Mouse (Mus musculus) adrenal gland, postnatal 14 days (tissue): ENCODE results near the gene Golga7b. TPM values are rescaled to one million over a fixed set of nuclear protein-coding genes. Genes with fewer than 3 reads are reported as not detected.

ENCODE experiments used
- DNase-seq: peaks from one replicate; pipeline ENCODE4 v3.0.0; 2021; ENCODE audit warnings: mixed read lengths
- long read RNA-seq, 2 experiments: library from polyadenylated mRNA; stranded (forward); transcript quantifications; one replicate each; pipeline ENCODE4 v2.0.0; 2021
- total RNA-seq: library from RNA; stranded (reverse); gene quantifications from 2 replicates; pipeline ENCODE4 v1.2.3, GENCODE M21; 2021

Golga7b gene
- total RNA-seq, result 0.78 and 1.9 TPM in 2 replicates
- long read RNA-seq, experiment 1, result 0 reads
- long read RNA-seq, experiment 2, partial matches to known transcripts, result 0 of 1 reads
- long read RNA-seq, experiment 2, other reads (novel, unspliced or antisense), result 0 of 1 reads

DNA sequence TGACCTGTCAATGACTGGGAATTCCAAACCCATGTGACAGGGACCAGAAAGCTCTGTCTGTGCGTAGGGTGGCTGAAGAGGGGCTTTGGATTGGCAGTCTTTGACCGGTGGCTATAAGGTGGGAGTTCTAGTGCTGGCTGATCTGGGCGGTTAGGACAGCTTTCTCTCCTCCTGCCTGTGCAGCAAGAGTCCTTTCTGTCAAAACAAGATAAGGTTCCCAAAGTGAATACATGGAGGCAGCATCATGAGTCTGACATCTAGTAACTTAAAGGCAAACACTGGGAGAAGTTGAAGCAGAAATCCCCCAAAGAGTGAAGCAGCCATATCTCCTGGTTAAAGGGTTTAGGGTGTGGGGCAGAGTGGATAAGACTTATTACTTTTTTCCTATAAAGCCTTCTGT is at the start of gene Golga7b:
TSS of gene Golga7b (plus strand) at position 56 of the 400 bp plus-strand sequence.
- no peak for DNase-seq

DNA sequence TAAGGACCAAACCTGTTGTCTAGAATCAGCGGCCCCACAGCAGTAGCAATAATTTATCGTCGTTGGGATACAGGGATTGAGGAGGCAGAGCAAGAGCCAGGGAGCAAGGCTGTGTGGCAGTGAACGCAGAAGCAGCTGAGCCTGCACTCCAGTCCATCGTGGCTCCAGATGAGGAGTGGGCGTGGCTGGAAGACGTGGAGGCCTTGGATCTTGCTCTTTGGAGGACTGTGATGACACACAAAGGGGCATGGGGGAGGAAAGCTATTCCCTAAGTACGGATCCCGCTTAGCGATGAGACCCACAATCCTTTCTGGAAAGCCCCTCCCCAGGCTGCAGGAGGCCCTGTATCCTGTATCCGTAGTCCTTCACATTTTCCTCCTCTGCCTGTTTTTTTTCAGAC is 49.3 kb upstream of the Golga7b start:
- DNase-seq, result peak; percentile 54

DNA sequence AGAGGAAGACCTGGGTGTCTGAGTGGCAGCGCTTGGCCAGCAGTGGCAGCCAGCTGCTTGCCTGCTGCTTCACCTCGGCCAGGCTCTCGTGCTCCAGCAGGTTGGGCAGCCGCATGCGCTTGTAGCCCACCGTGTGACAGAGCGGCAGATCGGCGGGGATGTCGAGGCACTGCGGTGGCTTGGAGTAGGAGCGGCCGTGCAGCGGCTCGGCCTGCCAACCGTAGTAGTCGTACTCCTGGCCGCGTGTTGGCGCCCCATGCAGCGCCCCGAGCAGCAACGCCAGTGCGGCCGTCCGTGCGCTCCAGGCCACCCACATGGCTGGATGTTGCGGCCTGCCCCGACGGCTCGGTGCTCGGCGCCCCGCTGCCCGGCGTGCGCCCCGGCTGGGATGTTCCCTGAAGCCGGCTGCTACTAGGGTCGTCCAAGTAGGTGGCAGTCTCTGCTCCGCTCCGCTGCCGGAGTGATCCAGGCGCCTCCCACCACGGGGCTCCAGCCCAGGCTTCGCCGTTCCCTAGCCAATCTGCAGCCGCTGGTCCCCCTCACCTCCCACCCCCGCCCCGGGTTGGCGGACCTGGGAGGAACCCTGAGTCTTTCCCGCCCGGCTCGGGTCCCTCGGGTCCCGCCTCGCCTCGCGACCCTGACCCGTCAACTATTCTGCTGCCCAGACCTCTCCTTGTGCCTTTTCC is 45.5 kb upstream of the Golga7b start, which contains the start of gene Sfrp5:
TSS of gene Sfrp5 (minus strand) at position 557 of the 686 bp plus-strand sequence.
- no peak for DNase-seq

DNA sequence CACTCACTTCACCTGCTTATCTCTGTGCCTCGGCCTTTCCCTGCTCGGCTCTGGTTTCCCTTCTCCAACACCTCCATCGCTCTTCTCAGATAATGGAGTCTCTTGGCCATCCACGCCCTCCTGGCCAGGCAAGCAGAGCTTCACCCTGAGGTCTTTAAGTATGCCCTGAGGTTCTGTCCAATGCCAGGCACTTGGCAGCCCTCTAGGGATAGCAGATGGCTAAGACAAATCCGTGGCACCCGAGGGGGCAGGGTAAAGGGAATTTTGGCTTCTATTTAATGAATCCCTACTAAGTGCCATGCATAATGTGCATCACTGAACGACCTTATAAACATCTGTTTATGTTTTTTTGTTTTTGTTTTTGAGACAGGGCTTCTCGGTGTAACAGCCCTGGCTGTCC is 44.9 kb upstream of the Golga7b start:
- DNase-seq, result no peak

DNA sequence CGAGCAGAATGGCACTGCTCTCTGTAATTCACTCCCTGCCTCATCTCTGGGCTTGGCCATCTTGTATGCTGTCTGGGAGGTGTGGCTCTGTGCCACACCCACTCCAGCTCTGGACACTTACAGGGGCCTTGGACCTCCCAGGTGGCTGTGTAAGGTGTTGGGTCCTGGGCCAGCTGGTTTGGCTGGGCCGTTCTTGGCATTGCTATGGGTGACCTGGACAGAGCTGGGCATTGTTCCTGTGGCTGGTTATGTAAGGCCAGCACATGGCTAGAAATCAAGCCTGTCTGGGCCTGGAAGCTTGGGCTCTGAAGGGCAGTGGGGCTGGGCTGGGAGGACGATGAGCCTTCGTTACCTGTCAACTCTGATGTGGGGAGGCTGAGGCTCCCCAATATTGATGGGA is 43.1 kb upstream of the Golga7b start:
- no peak for DNase-seq

DNA sequence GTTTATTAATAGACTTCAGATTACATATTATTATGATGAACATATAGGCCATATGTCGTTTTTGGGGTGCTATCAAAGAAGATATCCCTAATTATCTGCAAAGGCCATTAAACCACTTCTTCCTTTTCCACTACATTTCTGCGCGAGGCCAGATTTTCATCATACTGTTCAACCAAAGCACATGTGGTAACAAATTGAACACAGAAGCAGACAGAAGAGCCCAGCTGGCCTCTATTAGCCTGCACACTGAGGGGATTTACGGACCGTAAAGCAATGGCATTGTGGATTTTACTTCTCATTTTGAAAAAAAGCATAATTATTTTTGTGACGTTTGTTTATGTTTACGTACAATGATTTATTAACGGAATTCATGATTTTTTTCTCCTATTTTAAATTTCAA is 42.2 kb upstream of the Golga7b start:
- DNase-seq, result no peak

DNA sequence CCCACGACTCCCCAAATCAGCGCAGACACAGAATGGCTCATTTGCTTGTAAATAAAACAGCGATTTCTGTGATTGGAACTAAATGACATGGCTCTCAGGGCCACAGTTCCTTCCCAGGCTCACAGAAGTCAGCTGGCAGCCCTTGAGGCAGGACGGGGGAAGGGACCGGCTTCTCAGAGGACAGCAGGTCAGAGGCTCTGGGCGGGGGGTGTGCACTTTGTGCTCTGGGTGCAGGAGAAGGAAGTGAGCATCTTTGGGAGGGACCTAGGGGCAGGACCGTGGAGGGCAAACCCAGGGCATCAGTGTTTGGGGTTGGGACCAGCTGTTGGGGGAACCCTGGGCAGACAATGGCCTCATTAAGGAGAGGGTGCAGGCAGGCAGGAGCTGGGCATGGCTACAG is 37.9 kb upstream of the Golga7b start:
- DNase-seq, result no peak

DNA sequence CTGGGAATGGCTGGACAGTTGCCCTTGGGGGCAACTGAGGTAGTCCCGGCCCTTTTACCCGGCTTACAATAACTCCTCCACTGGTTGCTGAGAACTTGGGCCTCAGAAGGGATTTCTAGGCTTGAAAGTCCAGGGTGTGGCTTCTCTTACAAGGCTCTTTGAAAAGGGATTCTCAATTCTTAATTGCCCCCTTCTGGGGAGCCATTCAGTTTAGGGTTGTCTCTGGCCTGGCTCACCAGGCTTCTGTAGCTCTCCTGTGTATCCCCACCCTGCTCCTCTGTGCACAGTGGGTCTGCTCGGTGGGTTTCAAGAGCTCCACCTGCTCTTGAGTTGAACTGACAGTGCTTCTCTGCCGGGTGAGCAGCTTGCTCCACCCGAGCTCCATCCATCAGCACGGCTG is 37.4 kb upstream of the Golga7b start:
- DNase-seq, result no peak

DNA sequence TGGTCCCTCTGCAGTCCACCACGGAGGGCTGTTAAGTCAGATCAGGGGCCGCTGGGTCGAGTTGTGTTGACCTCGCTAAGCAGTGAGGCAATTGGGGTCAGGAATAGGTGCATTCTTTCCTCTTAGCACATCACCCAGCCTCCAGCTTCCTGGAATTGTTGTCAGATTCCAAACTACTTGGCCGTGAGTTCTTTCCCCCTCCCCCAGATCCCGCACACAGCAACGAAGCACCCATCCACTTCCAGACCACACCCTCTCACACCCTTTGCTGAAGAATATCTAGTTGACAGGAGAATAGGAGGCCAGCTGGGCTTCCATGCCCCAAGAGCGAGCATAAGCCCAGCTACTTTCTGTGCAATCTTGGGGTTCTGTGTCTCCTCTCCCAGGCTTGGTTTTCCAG is 35.4 kb upstream of the Golga7b start:
- DNase-seq, result no peak

DNA sequence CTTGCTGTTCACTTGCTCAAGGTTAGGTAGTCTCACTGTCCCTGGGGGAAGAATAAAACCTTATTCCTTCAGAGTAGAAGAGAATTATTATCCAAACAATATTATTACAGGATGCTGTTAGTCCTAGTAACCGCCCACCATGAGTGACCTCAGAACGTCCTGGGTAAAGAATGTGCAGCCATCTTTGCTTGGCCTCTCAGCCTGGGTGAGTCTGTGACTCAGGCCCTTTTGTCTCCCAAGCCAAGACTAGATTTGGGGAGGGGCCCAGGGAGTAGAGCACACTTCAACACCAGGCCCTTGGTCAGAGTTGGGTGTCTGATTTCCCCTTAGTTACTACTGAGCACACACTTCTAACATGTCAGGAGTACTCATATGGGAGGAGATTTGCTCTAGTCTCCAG is 32.8 kb upstream of the Golga7b start:
- DNase-seq, result no peak

DNA sequence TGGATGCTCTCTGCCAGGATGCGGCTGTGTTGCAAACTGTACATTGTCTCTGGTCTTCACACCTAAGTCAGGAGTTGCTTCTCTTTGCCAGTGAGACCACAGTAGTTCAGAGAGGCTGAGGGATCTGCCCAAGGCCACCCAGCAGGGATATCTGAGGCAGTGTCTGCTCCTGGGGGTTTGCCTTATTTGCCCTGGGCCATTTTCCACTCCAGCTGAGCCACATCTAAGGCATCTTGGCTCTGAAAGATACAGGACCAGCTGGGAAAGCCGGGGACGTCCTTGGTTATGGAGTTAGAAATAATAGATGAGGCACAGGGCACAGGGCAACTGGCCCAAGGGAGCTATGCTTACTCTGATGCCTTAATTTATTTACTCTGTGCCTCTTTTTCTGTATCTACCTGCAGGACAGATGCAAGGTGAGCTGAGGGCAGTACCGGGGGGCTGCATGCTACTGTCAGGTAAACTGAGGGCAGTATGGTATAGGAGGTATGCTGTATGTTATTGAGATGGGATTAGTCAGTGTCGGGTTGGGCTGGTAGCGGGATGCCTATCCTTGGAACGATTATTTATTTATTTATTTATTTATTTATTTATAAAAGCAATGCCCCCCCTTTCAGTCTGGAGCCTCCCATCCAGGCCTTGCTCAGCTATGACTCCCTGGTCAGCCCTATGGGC is 30.5 kb upstream of the Golga7b start:
- DNase-seq, result no peak

DNA sequence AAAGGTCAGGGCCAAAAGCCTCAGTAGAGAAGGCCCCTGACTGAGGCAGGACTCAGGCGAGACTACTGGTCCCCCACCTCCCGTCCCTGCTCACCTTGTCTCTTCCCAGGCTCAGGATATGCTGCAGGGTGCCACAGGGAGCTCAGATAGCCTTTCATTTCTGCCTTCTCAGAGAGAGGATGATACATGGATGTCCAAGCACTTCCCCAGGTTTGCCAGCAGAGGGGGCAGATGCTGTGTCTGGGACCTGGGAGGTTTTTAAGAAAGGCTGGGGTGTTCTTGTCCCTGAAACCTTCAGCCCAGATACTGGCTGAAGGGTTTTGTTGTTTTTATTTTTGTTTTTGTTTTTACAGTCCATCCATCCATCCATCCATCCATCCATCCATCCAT is 30.0 kb upstream of the Golga7b start:
- DNase-seq, result peak; percentile 72

DNA sequence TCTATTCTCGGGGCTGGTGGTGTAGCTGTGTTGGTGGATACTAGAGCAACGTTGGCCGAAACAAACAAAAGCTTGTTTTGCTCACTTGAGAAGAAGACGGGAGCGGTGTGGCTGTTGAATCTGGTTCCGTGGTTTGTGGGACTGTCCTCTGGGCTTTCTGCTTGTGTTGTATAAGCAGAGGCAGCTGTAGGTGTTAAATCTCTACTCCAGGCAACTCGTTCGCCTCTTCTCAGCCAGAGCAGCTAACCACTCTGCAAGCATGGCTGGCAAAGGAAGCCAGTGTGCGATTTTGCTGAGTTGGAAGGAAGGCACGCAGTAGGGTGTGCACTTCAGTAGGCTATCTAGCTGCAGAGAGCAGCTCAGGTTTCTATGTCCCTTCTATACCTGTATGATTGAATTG is 20.9 kb upstream of the Golga7b start:
- DNase-seq, result no peak

DNA sequence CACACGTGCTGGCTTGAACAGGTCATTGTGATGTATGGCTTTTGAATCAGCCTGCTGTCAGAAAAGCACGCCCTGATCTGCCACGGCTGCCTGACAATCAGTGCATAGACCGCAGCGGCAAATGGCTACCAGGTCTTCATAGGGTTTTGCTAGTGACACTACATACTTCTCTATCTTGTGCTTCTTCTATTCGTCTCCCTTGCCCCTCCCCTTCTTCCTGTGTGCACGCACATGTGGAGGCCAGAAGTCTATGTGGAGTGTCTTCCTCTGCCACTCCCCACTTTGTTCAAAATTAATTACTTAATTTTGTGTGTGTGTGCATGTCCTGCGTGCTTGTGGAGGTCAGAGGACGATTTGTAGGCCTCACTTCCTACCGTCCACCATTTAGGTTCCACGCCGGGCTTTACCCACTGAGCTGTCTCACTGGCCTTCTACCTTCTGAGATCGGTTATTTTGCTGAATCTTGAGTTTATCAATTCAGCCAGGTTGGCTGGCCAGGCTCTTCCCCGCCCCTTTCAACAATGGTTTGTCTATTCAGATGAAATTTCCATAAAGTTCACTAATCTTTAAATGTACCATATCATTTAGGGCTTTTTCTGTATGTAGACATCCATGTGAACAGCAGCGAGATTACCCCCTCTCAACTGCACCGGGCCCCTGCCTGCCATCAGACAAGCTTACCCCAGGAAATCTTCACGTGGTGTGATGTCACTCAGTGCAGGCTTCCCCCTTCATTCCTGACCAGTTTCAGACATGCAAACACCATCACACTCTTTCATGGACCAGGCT is 17.7 kb upstream of the Golga7b start:
- no peak for DNase-seq

DNA sequence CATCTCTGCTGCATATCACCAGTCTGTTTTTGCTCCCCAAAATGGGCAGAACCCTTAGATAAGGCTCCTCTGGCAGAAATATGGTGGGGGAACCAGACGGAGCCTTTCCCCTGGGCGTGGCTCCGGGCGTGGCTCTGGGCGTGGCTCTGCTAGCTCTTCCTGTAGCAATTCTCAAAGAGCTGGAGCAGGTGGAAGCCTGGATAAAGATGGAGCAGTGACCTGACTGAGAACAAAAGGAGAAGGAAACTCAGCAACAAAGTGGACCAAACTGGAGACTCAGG is 17.1 kb upstream of the Golga7b start:
- DNase-seq, result no peak

DNA sequence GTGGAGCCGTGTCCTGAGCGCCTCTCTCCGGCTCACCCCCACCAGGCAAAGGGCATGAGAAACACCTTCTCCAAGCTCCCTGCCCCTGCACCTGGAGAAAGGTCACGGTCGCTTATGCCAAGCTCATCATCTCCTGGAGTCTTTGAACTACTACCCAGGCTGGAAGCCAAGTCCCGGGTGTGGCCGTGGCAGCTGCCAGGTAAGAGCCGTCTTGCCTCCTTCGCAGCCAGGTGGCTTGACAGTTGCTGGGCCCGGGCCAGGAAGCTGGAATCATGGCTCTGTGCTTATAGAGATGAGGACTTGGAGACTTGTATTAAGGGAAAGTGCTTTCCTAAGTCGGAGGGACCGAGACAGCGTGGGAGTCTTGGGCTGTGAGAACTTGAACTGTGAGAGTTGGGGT is 16.4 kb upstream of the Golga7b start:
- no peak for DNase-seq

DNA sequence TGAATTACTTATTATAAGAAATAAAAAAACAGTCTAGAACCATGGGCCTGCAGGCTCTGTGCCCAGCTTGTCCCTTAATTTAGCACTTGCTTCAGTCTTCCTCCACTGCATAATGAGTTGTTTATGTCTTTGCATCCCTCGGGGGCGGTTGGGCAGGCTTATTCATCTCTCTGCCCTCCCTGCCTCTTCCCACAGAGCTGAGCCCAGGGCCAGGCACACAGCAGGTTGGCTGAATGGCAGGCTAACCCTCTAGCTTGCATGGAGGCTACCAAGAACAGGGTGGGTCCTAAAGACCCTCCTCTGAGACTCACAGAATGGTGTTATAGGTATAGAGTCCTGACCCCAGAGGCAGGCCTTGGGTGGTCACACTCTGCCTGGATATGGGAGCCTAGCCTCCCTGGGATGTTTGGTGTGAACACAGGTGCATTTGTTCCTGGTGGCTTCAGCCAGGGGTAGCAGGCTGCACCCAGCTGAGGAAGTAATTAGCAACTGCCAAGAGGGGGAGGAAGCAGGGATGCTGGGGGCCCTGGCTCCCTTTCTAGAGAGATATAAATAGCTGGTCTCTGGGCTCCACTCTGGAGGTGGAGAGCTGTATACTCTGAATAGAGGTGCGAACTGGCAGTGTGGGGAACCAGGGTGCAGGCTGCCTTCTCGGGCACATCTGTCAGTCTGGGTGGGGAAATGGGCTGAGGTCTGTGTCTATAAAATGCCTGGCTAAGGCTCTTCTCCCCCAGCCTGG is 9.6 kb upstream of the Golga7b start:
- no peak for DNase-seq

DNA sequence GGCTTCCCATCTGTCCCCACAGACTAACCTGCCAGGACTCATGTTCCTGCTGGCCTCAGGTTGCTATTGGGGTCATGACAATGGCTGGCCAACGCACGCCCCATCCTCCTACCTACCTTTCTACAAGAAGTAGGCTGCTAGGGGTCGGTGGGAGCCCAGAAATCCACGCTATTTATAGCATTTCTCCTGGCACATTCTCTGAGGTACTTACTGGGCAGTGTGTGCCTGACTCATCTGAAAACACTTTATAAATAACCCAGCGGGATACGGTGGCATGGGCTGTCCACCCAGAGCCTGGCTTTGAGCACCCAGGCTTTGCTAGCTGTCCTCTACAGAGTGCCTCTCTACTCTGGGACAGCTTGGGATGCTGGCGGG is 9.0 kb upstream of the Golga7b start:
- DNase-seq, result no peak

DNA sequence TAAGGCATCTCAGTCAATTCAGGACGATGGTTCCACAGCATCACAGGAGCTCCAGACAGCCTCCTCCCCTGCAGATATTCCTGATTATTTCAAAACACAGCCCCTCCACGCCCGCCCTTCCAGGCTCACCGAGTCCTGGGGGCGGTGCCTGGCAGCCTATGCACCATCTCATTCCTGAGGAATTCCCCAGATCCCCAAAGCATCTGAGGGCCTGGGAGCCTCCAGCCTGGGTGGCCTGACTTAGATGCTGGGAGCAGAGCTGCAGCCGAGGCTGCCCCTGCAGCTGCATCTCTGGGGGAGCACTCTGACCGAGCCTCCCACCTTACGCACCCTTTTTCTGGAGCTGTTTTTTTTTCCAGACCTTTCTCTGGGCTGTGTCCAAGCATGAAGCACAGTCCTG is 6.5 kb upstream of the Golga7b start:
- no peak for DNase-seq

DNA sequence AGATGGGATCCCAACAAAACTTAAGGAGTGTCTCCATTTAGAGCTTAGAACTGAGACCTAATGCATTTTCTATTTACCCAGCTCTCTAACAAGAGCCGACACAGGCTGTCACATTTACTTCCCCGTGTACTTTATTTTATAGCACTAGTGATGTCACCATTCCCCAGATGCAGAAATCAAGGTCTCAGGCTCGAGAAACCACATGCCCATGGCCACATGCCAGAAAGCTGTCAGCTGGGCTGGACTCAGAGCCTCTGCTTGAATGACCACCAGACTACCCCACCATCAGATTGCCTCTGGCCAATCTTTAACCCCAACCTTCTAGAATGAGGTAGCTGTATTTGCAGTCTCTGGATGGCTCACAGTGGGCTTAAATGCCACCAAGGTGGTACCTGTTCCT is 4.0 kb upstream of the Golga7b start:
- peak; percentile 58 for DNase-seq

DNA sequence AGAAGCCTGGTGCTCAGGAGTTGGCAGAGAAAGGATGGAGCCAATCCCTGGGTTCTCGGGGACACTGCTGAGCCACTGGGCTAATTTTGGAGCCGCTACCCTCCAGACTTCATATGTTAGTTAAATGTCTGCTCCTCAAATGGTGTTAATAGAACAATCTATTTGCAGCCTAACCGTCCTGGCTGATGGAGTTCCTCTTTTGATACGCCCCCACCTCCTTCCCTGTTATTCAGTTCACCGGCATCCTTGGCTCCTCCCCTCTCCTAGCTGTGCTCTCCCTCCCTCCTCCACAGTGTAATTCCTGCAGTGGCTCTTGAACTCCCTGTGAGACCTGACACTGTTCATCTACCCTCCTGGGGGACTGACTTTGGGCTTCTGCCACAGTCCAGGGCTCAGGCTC is 748 bp upstream of the Golga7b start:
- DNase-seq, result no peak

DNA sequence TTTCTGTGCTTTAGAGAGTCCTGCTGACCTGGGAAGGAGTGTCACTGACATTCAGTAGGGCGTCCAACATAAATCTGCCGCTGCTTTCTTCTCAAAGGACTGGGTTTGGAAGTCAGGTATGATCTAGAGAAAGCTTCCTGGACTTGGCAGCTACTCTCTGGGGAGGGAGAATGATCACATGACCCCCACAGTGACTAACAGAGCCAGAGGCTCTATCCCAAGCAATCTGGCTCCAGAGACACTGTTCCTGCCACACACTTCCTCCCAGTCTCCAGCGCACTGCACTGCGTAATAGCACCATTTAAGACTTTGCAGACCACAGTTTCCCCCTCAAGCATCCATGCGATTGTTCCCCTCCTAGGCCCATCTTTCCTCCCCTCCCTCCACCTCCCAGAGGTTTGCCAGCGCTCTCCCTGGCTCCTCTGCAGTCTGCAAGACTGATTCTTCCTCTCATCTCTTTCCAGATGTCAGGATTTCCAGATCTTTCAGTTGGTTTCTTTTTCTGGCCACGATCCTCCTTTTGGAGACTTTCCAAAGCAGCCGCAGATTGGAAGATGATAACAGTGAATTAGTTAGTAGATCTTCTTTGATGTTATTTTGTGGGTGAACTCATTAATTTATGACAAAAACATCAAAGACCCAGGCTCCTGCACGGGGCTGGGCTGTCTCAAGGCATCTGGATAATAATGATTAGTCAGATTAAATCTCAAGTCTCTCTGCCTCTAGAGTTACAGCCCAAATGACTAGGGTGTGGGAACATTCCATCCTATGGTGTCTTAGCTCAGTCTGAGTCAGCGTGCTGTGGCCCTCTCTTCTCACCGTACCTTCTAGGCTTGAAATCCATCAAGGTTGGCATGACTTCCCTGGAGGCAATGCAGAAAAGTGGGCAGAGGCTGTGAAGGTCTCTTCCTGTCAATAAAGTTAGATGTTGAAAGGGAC is 2.9 kb downstream of the Golga7b start:
- peak; percentile 27 for DNase-seq
